Mouse (Mus musculus): ENCODE measurements around the gene Bbx.

Gene Bbx

GRCm38 (mm10) chr16:50399775-50400174, 32.4 kb downstream of the Bbx start:
- no peak for DNase-seq (ENCODE audit: extremely low read depth, insufficient read length, low spot score)

GRCm38 (mm10) chr16:50398564-50398963, 33.6 kb downstream of the Bbx start:
- no peak for DNase-seq (ENCODE audit: extremely low read depth, insufficient read length, low spot score)

GRCm38 (mm10) chr16:50395928-50396612, 36.1 kb downstream of the Bbx start:
- no peak for DNase-seq (ENCODE audit: extremely low read depth, insufficient read length, low spot score)

GRCm38 (mm10) chr16:50388499-50388898, 43.7 kb downstream of the Bbx start:
- DNase-seq (ENCODE audit: extremely low read depth, insufficient read length, low spot score): no peak

GRCm38 (mm10) chr16:50383541-50383940, 48.6 kb downstream of the Bbx start:
- no peak for DNase-seq (ENCODE audit: extremely low read depth, insufficient read length, low spot score)

GRCm38 (mm10) chr16:50381351-50381746, 50.8 kb downstream of the Bbx start:
- DNase-seq (ENCODE audit: extremely low read depth, insufficient read length, low spot score): no peak

- DNase-seq (ENCODE audit: extremely low read depth, insufficient read length, low spot score): no peak
Measured at GRCm38 (mm10) chr16:50380682-50381350, 51.4 kb downstream of the Bbx start.

- no peak for DNase-seq (ENCODE audit: extremely low read depth, insufficient read length, low spot score)
Measured at GRCm38 (mm10) chr16:50380232-50380631, 52.0 kb downstream of the Bbx start.

- DNase-seq (ENCODE audit: extremely low read depth, insufficient read length, low spot score): no peak
Measured at GRCm38 (mm10) chr16:50374611-50375010, 57.6 kb downstream of the Bbx start.

GRCm38 (mm10) chr16:50373685-50374084, 58.5 kb downstream of the Bbx start:
- DNase-seq (ENCODE audit: extremely low read depth, insufficient read length, low spot score): no peak

- no peak for DNase-seq (ENCODE audit: extremely low read depth, insufficient read length, low spot score)
Measured at GRCm38 (mm10) chr16:50372543-50372942, 59.6 kb downstream of the Bbx start.

- no peak for DNase-seq (ENCODE audit: extremely low read depth, insufficient read length, low spot score)
Measured at GRCm38 (mm10) chr16:50371460-50371859, 60.7 kb downstream of the Bbx start.

- no peak for DNase-seq (ENCODE audit: extremely low read depth, insufficient read length, low spot score)
Measured at GRCm38 (mm10) chr16:50370423-50370822, 61.8 kb downstream of the Bbx start.

- no peak for DNase-seq (ENCODE audit: extremely low read depth, insufficient read length, low spot score)
Measured at GRCm38 (mm10) chr16:50366556-50366955, 65.6 kb downstream of the Bbx start.

GRCm38 (mm10) chr16:50364189-50365059, 67.8 kb downstream of the Bbx start:
- DNase-seq (ENCODE audit: extremely low read depth, insufficient read length, low spot score): no peak

- DNase-seq (ENCODE audit: extremely low read depth, insufficient read length, low spot score): no peak
Measured at GRCm38 (mm10) chr16:50363443-50364188, 68.6 kb downstream of the Bbx start.

- no peak for DNase-seq (ENCODE audit: extremely low read depth, insufficient read length, low spot score)
Measured at GRCm38 (mm10) chr16:50360631-50361030, 71.6 kb downstream of the Bbx start.

GRCm38 (mm10) chr16:50329684-50330083, 102.5 kb downstream of the Bbx start:
- DNase-seq (ENCODE audit: extremely low read depth, insufficient read length, low spot score): no peak

- DNase-seq (ENCODE audit: extremely low read depth, insufficient read length, low spot score): no peak
Measured at GRCm38 (mm10) chr16:50324746-50325145, 107.4 kb downstream of the Bbx start.

GRCm38 (mm10) chr16:50324292-50324691, 107.9 kb downstream of the Bbx start:
- DNase-seq (ENCODE audit: extremely low read depth, insufficient read length, low spot score): no peak

GRCm38 (mm10) chr16:50321368-50321767, 110.8 kb downstream of the Bbx start:
- no peak for DNase-seq (ENCODE audit: extremely low read depth, insufficient read length, low spot score)
